Mouse (Mus musculus) frontal cortex, postnatal 25 days (tissue): ENCODE measurements around the gene Ccser1.

Experiments
- DNase-seq, 2 experiments: peaks; one replicate each; pipeline ENCODE4 v3.0.0; 2022; ENCODE audit warnings: low spot score in 2 of 2

Gene Ccser1

DNA sequence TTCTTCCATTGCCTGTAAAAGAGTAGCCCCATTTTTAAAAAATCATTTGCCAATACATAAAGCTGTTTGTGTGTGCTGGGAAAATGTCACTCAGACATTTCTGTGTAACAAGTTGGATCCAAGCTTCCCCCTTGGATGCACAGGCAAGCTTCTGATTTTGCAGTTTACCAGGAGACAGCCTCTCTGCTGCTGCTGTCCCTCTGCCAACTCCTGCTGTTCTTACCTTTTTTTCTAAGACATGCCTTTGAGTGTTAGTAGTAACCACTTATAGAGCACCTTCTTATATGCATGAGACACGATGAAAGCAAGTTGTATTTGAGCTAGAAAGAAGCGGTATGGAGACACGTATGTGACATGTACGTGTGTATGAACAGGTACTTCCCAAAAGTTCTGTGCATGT lies 120.3 kb downstream of the Ccser1 start:
- no peak for DNase-seq

- DNase-seq = no peak
These were observed 120.9 kb downstream of the Ccser1 start for GRCm38 (mm10) chr6:61300975-61301374.

DNA sequence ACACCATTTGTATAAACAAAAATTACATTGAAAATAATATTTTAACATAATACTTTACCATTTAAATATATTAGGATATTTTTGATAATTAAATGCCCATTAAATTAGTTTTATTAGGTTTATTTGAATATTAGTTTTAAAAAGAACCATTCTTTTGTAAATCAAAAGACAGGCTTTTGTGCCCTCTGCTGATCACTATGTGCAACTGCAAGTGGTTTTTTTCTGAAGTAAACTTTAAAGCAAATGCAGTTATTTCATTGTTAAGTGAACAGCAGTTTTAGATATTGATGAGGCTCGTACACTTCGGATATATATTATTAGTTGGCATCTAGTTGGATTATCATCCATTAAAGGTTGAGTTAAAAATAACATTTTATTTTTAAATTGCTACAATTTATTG lies 121.5 kb downstream of the Ccser1 start:
- DNase-seq = no peak

DNA sequence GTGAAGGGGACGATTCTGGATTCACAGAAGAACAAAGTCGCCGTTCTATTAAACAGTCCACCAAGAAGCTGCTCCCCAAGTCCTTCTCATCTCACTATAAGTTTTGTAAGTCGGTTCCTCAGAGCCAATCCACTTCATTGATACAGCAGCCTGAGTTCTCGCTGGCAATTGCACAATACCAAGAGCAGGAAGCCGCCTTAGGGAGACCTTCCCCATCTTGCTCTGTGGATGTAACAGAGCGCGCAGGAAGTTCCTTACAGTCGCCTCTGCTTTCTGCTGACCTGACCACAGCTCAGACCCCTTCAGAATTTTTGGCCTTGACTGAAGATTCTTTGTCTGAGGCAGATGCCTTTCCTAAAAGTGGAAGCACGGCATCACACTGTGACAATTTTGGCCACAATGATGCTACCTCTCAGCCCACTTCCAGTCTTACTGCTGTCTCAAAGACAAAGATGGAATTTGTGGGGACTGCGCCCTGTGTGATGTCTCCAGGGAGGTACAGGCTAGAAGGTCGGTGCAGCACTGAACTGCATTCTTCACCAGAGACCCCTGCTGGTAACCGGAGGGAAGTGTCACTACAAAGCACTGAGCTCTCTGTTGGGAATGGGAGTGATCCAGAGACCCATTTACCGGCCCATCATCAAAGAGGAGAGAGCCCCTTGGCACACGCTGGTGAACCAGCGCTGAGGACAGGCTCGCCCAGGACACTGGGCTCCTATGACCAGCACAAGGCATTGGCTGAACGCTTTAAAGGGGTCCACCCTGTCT lies 131.4 kb downstream of the Ccser1 start:
- no peak for DNase-seq

DNA sequence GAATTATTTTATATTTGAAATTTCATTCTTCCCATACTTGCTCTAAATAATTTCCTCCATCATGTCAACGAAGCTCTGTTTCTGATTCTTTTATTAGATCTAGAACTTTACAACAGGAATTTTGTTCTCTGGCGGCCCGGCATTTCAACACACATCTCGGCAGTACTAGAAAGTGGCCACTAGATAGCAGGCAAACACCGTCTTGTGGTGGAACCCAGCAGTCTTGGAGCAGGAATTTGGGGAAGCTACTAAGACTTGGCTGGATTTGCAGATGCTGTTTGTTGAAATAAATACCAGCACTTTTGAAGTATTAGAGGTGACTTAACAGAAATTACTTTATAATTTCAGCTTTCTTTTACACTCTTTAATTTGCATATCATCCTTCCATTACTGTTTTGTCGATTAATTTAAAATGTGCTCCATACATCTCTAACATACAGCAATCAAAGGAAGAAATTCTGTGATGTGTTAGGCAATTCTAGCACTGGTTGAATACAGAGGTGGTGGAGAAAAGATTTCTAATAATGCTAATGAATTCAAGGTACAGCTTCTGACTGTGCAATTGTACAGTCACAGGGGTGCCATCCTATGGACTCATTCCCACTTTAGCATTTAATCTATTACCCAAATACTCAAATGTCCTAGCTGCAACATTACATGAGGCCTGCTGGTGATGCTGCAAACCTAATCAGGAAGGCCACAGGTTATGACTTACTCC lies 135.9 kb downstream of the Ccser1 start:
- DNase-seq = peak; percentile 25 to 46

GRCm38 (mm10) chr6:61320842-61321241 lies 140.7 kb downstream of the Ccser1 start:
- no peak for DNase-seq

DNA sequence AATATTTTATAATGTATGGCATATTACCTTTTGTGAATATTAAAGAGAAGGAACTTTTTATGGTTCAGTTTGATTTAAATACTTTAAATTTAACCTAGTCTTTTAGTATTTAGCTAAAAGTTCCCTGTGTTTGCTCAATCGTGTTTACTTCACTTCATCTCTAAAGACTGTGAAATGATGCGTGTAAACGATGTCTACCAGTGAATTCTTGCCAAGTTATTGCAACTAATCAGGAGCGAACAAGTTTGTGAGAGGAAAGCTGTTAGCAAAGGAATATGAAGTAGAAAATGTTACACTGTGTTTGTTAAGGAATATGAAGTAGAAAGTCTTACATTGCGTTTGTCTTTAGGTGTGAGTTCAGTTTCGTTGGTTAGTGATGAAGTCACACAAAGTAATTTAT lies 142.2 kb downstream of the Ccser1 start:
- DNase-seq = no peak

DNA sequence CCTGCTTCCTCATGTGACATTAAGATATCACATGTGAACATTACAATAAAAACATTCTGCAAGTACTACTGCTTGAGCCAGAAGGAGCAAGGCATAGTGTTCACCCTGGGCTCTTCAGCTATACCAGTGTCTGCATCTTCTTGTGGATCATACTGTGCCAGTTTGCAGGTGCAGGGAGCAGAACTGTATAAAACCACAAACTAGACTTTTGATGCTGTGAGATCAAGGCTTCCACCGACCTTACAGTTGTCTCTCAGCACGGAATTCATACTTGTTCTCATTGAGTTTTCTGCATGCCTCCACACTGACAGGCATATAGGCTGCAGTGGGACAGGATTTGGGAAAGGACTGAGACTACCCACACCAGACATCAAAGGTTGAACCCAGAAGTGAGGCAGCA lies 146.0 kb downstream of the Ccser1 start:
- DNase-seq = no peak

GRCm38 (mm10) chr6:61328981-61329380 lies 148.9 kb downstream of the Ccser1 start:
- DNase-seq = no peak

GRCm38 (mm10) chr6:61329593-61330540 lies 149.7 kb downstream of the Ccser1 start:
- DNase-seq = no peak

DNA sequence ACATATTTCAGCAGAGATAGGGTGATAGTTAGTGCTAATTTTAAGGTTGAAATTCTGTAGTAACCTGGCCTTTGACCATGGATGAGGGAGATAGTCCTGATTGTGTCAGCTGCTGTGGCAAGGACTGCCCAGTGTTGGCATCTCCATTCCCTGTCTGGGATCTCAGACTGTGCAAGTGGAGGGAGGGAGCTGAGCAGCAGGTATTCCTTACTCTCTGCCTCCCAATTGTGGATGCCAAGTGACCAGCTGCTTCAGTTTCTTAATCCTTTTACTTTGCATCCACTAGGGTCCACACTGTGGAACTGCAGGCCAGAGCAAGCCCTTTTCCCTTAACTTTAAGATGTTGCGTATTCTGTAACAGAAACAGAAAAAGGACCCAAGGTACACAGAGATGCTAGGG lies 154.3 kb downstream of the Ccser1 start:
- no peak for DNase-seq

DNA sequence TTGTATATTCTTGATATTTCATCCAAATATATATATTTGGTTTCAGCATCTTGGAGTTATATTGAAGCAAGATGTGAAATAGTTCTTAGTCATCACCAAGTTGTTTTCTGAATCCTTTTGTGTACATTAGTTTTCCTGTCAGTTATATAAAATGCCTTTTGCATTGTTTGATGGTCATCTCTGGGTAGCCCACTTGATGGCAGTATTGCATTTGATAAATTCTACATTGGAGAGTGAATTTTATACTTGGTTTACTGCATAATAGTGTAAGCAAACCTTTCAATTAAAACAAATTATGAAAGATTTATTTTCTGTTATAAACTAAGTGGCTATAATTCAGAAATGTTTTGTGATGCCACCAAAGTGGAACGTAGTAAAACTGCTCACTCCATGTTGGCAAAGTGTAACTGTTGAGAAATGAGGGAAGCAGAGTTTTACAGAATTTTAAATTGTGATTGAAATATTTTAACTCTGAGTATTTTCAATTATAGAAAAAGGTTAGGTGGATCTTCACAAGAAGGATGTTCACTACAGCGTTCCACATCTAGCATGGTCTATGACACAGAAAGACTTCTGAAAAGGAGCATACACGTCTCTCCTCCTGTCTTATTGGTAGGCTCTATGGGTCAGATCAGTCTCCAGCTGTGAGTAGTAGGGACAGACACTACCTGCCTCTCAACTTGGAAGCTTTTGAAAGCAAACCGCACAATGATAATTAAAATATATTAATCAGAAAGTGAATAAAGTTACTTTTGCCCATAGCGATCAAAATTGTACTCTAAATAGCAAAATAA lies 167.1 kb downstream of the Ccser1 start:
- no peak for DNase-seq

- no peak for DNase-seq
These were observed 183.6 kb downstream of the Ccser1 start for GRCm38 (mm10) chr6:61363722-61364121.

- no peak for DNase-seq
These were observed 202.4 kb downstream of the Ccser1 start for GRCm38 (mm10) chr6:61382526-61382925.

DNA sequence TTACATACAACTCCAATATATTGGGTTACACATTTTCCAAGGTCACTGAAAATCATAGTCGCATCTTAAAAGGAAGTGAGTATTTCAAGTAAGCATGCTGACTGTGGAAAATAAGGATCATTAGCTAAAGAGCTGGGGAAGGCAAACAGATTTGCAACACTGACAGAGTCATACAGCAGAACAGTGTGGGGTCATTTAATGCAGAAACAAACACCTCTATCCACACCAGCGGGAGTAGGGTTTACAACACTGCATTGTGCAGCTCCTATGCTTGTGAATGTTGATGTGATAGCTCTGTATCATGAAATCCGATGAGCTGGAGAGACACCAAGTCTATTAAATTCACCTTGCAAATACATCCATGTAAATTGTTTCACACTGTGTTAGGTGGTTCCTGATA lies 202.9 kb downstream of the Ccser1 start:
- DNase-seq = no peak

GRCm38 (mm10) chr6:61387046-61387445 lies 206.9 kb downstream of the Ccser1 start:
- DNase-seq = no peak

DNA sequence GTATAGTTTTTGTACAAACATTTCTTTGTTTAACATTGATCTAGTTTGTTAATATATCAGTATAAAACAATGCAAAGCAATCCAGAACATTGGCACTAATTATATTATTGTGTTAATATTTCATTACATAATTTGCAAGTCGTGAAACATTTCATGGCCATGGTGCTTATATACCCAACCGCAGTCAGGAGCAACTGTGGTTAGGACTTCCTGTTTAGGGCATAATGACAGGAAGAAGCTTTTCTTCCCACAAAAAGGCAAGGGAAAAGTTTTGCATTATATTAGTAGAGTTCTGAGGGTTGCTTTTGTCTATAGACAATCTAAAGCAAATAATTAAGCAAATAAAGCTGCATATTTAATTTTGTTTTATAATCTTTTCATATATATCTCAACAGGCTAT lies 247.4 kb downstream of the Ccser1 start:
- DNase-seq = no peak

- no peak for DNase-seq
These were observed 251.0 kb downstream of the Ccser1 start for GRCm38 (mm10) chr6:61430881-61431725.

DNA sequence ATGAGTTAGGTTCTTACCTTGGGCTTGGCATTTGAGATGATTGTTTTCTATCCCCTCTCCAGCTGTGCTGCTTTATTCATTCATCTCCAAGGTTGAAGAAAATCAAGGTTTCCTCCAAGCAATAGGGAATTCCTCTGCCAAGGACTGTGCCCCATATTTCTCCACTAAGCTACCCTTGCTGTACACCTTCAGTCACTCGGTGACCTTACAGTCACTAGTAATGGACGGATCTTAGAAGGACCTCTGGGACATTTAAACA lies 251.5 kb downstream of the Ccser1 start:
- no peak for DNase-seq

GRCm38 (mm10) chr6:61432167-61432566 lies 252.0 kb downstream of the Ccser1 start:
- no peak for DNase-seq

DNA sequence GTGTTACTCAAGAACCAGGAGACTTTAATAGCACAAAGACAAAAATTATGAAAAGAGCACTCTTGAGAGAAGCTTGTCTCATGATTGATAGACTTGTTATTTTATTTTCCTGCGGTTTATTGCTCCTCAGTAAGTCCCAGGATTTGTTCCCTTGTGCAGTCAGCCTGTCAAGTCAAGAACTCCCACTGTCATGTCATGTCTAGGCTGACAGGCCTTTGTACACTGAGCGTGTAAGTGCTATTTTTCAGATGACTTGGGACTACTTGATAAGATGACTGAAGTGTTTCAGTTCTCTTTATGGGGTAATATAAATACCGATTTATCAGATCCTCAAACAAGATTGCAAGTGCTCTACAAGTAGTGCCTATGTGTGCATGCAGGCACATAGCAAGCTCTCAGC lies 252.6 kb downstream of the Ccser1 start:
- DNase-seq = no peak
